Mouse (Mus musculus): ENCODE data around the gene Zfp74. TPM values are rescaled to one million over a fixed set of nuclear protein-coding genes. Genes with fewer than 3 reads are reported as not detected.

The Zfp74 gene
- 10 to 100 TPM in 12 of 26 experiments, 1 to 10 TPM in 14; 1.7 to 18.5 (median 9.3) TPM for total RNA-seq (2018; cell fraction: chromatin; rRNA removed)
- total RNA-seq (2018; cell fraction: cytosol; rRNA removed), result 1 to 10 TPM; 1.7 to 9.4 (median 6.3) TPM
- 10 to 100 TPM in 8 of 26 experiments, 1 to 10 TPM in 18; 1.1 to 17.3 (median 6.1) TPM for total RNA-seq (2018; cell fraction: nucleus; rRNA removed)
- 4.4 to 6.4 TPM (median 5.5 TPM) in 3 replicates for polyA plus RNA-seq (2018)

DNA sequence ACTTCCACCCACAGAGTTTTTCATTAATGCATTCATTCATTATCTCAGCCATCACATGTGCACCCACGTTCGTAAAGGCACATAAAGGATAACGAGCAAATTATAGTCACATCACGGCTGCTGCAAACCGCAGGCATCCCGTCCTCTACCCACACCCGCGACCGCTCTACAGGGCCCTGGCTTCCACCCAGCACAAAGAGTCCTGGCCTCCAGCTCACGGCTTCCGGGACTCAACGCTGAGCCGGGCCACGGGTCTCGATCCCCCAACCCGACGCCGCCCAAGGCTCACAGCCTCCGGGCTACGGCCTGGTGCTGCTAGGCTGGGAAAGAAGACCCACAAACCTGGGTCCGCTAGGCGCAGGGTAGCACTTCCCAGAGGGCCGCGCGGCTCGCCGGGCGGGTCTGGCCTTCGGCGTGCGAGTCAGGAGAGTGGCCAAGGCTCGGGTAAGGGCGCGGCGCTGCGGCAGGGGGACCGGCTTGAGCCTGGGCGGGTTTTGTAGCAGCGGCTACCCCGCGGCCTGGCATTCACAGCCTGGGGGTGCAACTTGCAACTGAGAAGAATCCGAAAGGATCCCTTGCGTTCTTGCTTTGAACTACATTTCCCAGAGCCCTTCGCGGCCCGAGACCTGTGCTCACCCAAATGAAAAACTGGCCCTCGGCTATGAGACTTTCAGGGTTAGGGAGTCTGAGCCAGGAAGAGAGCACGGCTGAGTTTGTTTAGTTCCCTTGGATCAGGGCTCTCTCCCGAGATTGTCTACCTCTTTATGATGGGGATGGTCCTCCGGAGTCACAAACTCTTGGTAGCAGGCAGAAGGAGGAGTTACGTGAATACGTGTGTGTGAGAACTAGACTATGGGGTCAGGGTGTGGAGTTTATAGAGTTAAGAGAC, at the start of gene Zfp74:
Gene Zfp74 (minus strand): TSS at position 577 of the 889 bp plus-strand sequence.
- Histone ChIP-seq H3K4me3 (ENCODE audit: inconsistent target) (peak within 1 kb of the TSS; percentile 51), H3K36me3 (ENCODE audit: inconsistent target) (no peaks in the 10 kb centered on the region), H3K79me2 (ENCODE audit: inconsistent target) (no peaks in the 10 kb centered on the region; the same call in 1 of the 2 replicates), H3K27ac (peak within 1 kb of the TSS; percentile 46)
- WGBS (ENCODE audit: missing documents), result under 1% methylated on average over 48 of the region's 52 CpGs

DNA sequence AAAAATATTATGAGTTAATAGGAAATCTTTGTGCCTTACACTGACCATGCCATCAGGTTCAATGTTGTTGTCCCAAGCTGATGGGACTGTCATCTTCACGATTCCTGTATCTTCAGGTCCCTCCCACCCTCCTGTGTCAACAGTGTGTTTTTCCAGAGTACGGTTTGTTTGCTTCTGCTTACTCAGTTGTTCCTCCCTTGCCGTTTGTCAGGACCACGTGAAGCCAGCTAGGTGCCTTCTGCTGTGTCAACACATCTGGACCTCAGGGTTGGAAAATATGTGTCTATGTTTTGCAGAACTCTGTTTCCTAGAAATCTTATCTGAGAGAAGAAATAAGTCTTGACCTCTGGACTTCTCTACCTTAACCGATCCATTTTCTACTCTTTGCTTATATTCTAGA, 46.7 kb upstream of the Zfp74 start:
- Histone ChIP-seq H3K36me3 (ENCODE audit: inconsistent target) (peaks cover 16% of the 10 kb centered on the region), H3K79me2 (ENCODE audit: inconsistent target) (peaks cover 7% of the 10 kb centered on the region; the same call in 1 of the 2 replicates), H3K4me3 (ENCODE audit: inconsistent target) (no peak overlapping the region), H3K27ac (no peak overlapping the region)
- 94% methylated on average over 4 of the region's 5 CpGs for WGBS (ENCODE audit: missing documents)

DNA sequence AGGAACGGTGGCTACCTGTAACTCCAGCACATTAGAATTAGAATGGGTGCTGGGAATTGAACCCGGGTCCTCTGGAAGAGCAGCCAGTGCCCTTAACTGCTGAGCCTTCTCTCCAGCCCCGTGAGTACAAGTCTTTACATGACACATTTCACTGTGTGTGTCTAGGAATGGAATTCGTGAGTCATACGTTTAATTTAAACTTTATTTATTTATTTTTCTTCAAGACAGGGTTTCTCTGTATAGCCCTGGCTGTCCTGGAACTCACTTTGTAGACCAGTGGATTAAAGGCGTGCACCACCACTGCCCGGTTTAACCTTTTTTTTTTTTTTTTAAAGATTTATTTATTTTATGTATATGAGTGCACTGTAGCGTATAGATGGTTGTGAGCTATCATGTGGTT, 41.2 kb upstream of the Zfp74 start:
- Histone ChIP-seq H3K4me3 (ENCODE audit: inconsistent target) (no peak overlapping the region), H3K27ac (no peak overlapping the region), H3K79me2 (ENCODE audit: inconsistent target) (peaks cover 17% of the 10 kb centered on the region; the same call in 1 of the 2 replicates), H3K36me3 (ENCODE audit: inconsistent target) (peaks cover 24% of the 10 kb centered on the region)
- WGBS (ENCODE audit: missing documents), result 96% methylated on average over 8 of the region's 8 CpGs

DNA sequence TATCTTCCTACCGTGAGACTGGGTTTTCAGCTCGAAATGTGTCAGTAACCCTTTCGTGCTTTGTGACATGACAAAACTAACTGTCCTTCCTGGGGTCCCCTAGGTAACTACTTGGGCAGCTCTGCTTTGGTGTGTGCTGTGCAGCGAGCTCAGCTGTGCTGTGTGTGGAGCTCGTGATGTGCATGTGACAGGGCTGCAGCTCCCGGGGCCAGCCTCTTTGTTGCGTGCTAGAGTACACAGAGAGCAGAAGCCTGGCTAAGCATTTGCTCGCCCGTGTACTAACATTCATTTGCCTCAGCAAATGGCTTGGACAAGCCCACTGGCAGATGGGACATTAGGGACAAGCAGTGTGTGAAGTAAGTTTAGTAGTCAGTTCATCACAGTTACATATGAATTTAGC, 39.5 kb upstream of the Zfp74 start:
- H3K36me3 ChIP-seq (ENCODE audit: inconsistent target), result peaks cover 17% of the 10 kb centered on the region
- peaks cover 17% of the 10 kb centered on the region; the same call in 1 of the 2 replicates for H3K79me2 ChIP-seq (ENCODE audit: inconsistent target)
- WGBS (ENCODE audit: missing documents), result 92% methylated on average over 9 of the region's 9 CpGs
- no peak overlapping the region for H3K4me3 ChIP-seq (ENCODE audit: inconsistent target)
- H3K27ac ChIP-seq, result no peak overlapping the region

DNA sequence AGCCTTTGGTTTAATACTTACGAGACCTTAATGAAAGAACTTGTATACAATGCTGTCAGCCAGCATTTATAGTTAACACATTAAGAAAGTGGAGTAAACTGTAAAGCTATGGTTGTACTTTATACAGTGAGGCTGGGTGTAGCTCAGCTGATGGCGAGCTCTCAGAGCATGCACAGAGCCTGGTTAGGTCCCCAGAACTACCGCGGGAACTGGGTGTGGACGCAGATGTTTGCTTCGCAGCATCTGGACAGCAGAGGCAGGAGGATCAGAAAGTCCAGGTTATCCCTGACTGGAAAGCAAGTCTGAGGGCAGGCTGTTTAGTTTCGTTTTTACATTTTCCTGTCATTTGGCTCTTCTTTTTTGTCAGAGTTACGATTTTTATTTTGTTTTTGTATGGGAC, 38.8 kb upstream of the Zfp74 start:
- H3K36me3 ChIP-seq (ENCODE audit: inconsistent target), result peaks cover 10% of the 10 kb centered on the region; the same call in 1 of the 2 replicates
- H3K4me3 ChIP-seq (ENCODE audit: inconsistent target), result no peak overlapping the region
- H3K79me2 ChIP-seq (ENCODE audit: inconsistent target), result peaks cover 17% of the 10 kb centered on the region; the same call in 1 of the 2 replicates
- 94% methylated on average over 8 of the region's 8 CpGs for WGBS (ENCODE audit: missing documents)
- H3K27ac ChIP-seq, result no peak overlapping the region

DNA sequence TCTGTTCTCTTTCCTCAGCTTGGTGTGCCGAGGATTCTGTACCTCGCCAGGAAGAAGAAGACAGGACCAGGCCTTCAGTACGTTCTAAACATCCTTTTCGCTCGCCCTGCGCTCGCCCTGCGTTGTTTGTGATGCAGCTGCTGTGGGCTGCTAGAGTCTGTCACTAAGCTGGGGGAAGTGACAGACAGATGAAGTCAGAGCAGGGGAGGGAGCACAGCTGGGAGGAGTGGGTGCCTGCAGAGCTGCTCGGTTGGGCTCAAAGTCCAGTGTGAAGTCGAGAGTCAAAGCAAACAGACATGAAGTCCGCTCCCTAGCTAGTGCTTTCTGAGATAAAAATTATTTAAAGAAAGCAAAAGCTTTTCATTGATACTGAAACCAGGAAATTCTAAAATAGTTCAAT, 35.1 kb upstream of the Zfp74 start:
- 91% methylated on average over 10 of the region's 11 CpGs for WGBS (ENCODE audit: missing documents)
- Histone ChIP-seq H3K4me3 (ENCODE audit: inconsistent target) (no peak overlapping the region), H3K27ac (no peak overlapping the region), H3K36me3 (ENCODE audit: inconsistent target) (peaks cover 8% of the 10 kb centered on the region; the same call in 1 of the 2 replicates), H3K79me2 (ENCODE audit: inconsistent target) (peaks cover 35% of the 10 kb centered on the region)

DNA sequence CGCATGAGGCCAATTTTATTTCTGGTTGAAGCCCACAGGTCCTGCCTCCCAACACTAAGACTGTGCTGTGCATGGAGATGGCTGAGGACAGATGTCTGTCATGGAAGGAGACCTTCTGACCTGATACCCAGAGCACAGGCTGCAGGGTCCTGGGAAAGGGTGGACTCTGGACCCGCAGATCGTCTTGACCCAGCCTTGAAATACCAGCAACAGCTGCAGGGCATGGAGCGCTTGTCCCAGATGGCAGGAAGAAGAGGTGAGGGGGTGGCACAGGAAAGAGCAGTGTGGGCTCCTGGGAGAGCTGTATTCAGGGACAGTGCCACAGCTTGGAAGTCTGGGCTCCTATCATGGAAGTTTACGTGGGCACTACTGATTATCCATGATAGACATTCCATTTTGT, 33.7 kb upstream of the Zfp74 start:
- no peak overlapping the region for H3K27ac ChIP-seq
- H3K79me2 ChIP-seq (ENCODE audit: inconsistent target), result peaks cover 35% of the 10 kb centered on the region
- WGBS (ENCODE audit: missing documents), result 96% methylated on average over 5 of the region's 5 CpGs
- no peaks in the 10 kb centered on the region; the same call in 1 of the 2 replicates for H3K36me3 ChIP-seq (ENCODE audit: inconsistent target)
- H3K4me3 ChIP-seq (ENCODE audit: inconsistent target), result no peak overlapping the region

DNA sequence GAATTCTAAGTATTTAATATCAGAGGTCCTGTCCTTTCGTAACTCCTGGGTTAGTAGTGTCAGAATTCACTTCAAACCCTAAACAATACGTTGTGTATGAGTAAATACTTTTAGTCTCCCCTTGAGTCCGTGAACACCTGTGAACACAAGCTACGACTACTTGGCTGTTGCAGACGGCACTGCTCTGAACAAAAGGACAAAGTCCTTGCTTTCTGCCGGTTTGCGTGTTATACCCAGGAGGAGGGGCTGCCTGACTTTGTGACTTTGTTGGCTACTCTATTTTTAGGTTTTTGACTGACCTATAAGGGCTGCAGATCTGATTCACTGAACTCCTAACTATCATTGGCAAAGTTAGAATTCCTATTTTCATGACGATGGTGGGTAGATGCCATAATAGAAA, 32.2 kb upstream of the Zfp74 start:
- 98% methylated on average over 8 of the region's 8 CpGs for WGBS (ENCODE audit: missing documents)
- no peak overlapping the region for H3K4me3 ChIP-seq (ENCODE audit: inconsistent target)
- H3K36me3 ChIP-seq (ENCODE audit: inconsistent target), result no peaks in the 10 kb centered on the region; the same call in 1 of the 2 replicates
- H3K79me2 ChIP-seq (ENCODE audit: inconsistent target), result peaks cover 35% of the 10 kb centered on the region
- no peak overlapping the region for H3K27ac ChIP-seq

DNA sequence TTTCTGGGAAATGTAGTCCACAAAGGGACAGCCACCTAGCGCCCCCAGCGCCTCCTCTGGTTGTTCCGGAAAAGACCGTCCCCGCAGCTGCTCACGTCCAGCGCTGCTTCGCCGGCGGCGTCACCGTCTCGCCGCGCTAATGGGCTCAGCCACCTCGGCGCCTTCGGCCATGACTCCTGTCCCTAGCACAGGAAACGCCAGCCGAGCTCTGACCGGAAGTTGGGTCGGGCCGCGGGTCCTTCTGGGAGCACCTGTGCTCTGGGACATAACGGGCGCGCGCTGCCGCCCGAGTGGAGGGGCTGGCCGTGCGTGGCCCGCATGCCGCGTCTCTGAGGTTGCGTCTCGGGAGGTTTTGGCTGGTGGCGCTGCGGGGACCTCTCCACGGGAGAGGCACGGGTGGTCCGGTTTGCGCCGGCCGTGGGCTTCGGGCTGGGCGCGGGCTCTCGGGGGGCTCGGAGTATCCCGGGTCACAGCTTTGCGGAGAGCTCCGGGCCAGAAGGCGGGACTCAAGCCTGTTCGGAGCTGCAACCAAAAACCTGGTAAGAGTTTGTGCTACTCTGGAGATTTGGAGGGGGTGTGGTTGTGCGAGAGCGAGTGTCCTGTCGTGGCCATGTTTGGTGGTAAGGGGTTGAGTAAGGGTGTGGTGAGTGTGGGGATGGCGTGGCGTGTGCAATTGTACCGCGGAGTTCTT, 29.9 kb upstream of the Zfp74 start, which contains the start of gene Zfp568:
Gene Zfp568 (plus strand): TSS at position 266 of the 691 bp plus-strand sequence.
- Histone ChIP-seq H3K79me2 (ENCODE audit: inconsistent target) (peaks cover 35% of the 10 kb centered on the region), H3K27ac (peak within 1 kb of the TSS; percentile 46), H3K4me3 (ENCODE audit: inconsistent target) (peak within 1 kb of the TSS; percentile 84), H3K36me3 (ENCODE audit: inconsistent target) (no peaks in the 10 kb centered on the region; the same call in 1 of the 2 replicates)
- under 1% methylated on average over 56 of the region's 62 CpGs for WGBS (ENCODE audit: missing documents)

DNA sequence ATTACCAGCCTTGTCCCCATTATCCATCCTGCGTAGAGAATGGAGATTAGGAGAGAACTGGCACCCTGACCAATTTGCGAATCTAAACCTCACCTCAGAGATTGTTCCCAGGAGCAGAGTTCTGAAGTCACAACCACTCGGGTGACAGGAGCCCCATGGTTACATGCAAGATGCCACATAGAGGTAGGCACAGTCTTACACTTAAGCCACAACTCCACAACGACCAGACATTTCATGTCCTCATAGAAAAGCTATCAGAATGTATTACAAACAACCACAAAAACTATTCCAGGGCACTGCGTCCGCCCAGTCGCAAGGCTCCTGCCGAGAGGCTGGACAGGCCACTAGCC, 29.4 kb upstream of the Zfp74 start:
- 3% methylated on average over 8 of the region's 8 CpGs for WGBS (ENCODE audit: missing documents)
- Histone ChIP-seq H3K4me3 (ENCODE audit: inconsistent target) (peak overlapping the region; percentile 84), H3K27ac (peak overlapping the region; percentile 43)

DNA sequence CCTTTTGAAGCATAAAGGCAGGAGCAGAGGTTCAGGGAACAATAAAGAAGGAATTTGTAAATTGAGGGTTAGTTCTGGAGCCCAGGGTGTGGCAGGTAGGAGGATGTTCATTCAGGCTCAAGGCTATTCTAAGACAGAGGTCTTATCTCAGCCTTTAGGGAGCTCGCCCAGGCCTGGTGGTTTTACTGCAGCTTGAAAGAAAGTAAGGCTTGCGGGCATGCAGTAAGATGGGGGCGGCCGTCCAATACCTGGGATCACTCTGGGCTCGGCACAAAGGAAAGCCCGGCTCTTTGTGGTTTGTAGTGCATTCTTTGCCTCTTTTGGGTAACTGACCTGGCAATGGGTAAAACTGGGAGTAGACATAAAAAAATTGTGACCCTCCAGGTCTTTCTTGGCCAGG, 29.0 kb upstream of the Zfp74 start:
- peak overlapping the region; percentile 43 for H3K27ac ChIP-seq
- H3K79me2 ChIP-seq (ENCODE audit: inconsistent target), result peaks cover 35% of the 10 kb centered on the region
- WGBS (ENCODE audit: missing documents), result 52% methylated on average over 5 of the region's 6 CpGs

More for the DNA sequence above, 29.4 kb upstream of the Zfp74 start:
- Histone ChIP-seq H3K36me3 (ENCODE audit: inconsistent target) (no peaks in the 10 kb centered on the region; the same call in 1 of the 2 replicates), H3K79me2 (ENCODE audit: inconsistent target) (peaks cover 35% of the 10 kb centered on the region)

DNA sequence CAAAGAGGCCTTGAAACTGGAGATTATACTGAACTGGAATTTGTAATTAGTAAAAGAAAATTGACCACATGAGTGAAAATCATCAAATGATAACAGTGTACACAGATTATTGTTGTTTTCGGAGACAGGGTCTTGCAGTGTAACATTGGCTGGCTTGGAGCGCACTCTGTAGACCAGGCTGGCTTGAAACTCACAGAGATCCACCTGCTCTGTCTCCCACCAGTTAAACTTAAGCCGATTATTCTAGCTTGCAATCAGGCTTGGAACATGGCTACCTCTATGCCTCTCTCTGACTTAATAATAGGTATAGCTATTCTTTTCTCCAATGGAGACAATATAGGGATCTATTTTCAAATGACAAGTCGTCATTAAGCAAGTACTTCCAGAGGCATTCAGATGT, 28.5 kb upstream of the Zfp74 start:
- Histone ChIP-seq H3K79me2 (ENCODE audit: inconsistent target) (peaks cover 32% of the 10 kb centered on the region), H3K4me3 (ENCODE audit: inconsistent target) (no peak overlapping the region), H3K36me3 (ENCODE audit: inconsistent target) (no peaks in the 10 kb centered on the region; the same call in 1 of the 2 replicates), H3K27ac (no peak overlapping the region)
- 99% methylated on average over 4 of the region's 4 CpGs for WGBS (ENCODE audit: missing documents)

More for the DNA sequence above, 29.0 kb upstream of the Zfp74 start:
- Histone ChIP-seq H3K4me3 (ENCODE audit: inconsistent target) (peak overlapping the region; percentile 84), H3K36me3 (ENCODE audit: inconsistent target) (no peaks in the 10 kb centered on the region; the same call in 1 of the 2 replicates)

DNA sequence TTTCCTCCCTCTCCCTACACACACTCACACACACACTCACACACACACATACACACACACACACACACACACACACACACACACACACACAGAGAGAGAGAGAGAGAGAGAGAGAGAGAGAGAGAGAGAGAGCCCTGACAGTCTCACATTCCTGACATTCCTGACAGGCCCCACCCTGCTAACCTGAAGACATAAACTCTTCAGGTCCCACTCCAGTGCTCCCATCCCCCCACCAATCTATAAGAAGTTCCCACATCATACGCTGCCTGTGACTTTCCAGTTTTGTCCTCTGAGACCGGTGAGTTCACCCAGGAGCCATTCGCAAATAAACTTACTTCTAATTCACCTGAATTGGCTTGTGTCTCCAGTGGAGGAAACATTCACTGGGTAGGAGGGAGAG, 28.0 kb upstream of the Zfp74 start:
- H3K79me2 ChIP-seq (ENCODE audit: inconsistent target), result peaks cover 27% of the 10 kb centered on the region
- H3K4me3 ChIP-seq (ENCODE audit: inconsistent target), result no peak overlapping the region
- H3K27ac ChIP-seq, result no peak overlapping the region
- no peaks in the 10 kb centered on the region for H3K36me3 ChIP-seq (ENCODE audit: inconsistent target)
- WGBS (ENCODE audit: missing documents), result 95% methylated on average over 3 of the region's 3 CpGs

DNA sequence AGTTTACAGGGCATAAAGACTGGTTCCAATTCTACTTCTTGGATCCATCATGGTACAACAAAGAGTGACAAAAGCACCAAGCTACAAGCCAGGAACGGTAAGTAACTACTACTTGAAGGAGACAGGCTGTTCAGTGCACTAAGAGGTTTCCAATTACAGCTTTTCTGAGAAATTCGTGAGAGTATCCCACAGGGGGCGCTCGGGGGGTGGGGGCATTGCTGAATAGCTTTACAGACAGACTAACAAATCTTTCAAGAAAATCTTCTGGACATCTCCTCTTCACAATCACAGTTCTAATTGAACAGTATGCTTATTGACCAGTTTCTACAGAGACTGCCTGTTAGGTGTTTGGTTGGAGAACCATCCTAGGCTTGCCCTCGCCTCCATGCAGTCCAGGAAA, 27.6 kb upstream of the Zfp74 start:
- WGBS (ENCODE audit: missing documents), result 52% methylated on average over 4 of the region's 5 CpGs
- Histone ChIP-seq H3K36me3 (ENCODE audit: inconsistent target) (no peaks in the 10 kb centered on the region), H3K4me3 (ENCODE audit: inconsistent target) (no peak overlapping the region), H3K27ac (no peak overlapping the region), H3K79me2 (ENCODE audit: inconsistent target) (peaks cover 24% of the 10 kb centered on the region)

Data from macrophage (primary cell).